Mouse (Mus musculus) heart, postnatal 0 days (tissue): Measurements from ENCODE around the gene Mc1r.

Experiments
- CTCF ChIP-seq: IDR thresholded peaks from 2 replicates; pipeline ENCODE4 v1.5.1; 2016; ENCODE audit warnings: antibody characterized with exemption, control low read depth, low read depth
- EP300 ChIP-seq: IDR thresholded peaks from 2 replicates; pipeline ENCODE4 v1.6.1; 2016; ENCODE audit warnings: antibody characterized with exemption, low read depth

- TF ChIP-seq CTCF, result no peak
- no peak for TF ChIP-seq EP300
These were observed 13.8 kb downstream of the Mc1r start for GRCm38 (mm10) chr8:123420525-123421281.
